Mouse (Mus musculus): ENCODE results near the gene Rufy1.
"Not testable (repeated sequence)": the region's sequence is repeated elsewhere in the genome, so short reads cannot be mapped to it uniquely, and the experiment has no call there.

Gene Rufy1

GRCm38 (mm10) chr11:50379023-50379752 is 51.7 kb downstream of the Rufy1 start:
- DNase-seq (ENCODE audit: low read depth, low spot score): no peak

- DNase-seq (ENCODE audit: low read depth, low spot score): peak; percentile 80
Measured at GRCm38 (mm10) chr11:50377892-50378684, 52.8 kb downstream of the Rufy1 start.

- peak; percentile 99 for DNase-seq (ENCODE audit: low read depth, low spot score)
Measured at GRCm38 (mm10) chr11:50376911-50377891, 53.7 kb downstream of the Rufy1 start, which contains the start of gene Hnrnph1. TSS of gene Hnrnph1 (plus strand) at chr11:50376990.

GRCm38 (mm10) chr11:50376156-50376790 is 54.7 kb downstream of the Rufy1 start:
- DNase-seq (ENCODE audit: low read depth, low spot score): no peak

GRCm38 (mm10) chr11:50375421-50375820 is 55.5 kb downstream of the Rufy1 start:
- no peak for DNase-seq (ENCODE audit: low read depth, low spot score)

GRCm38 (mm10) chr11:50374286-50375015 is 56.5 kb downstream of the Rufy1 start:
- DNase-seq (ENCODE audit: low read depth, low spot score): no peak

- DNase-seq (ENCODE audit: low read depth, low spot score): no peak
Measured at GRCm38 (mm10) chr11:50373621-50374020, 57.3 kb downstream of the Rufy1 start.

- no peak for DNase-seq (ENCODE audit: low read depth, low spot score)
Measured at GRCm38 (mm10) chr11:50373086-50373485, 57.8 kb downstream of the Rufy1 start.

- DNase-seq (ENCODE audit: low read depth, low spot score): no peak
Measured at GRCm38 (mm10) chr11:50371911-50372310, 59.0 kb downstream of the Rufy1 start.

- DNase-seq (ENCODE audit: low read depth, low spot score): peak; percentile 67
Measured at GRCm38 (mm10) chr11:50371399-50371841, 59.5 kb downstream of the Rufy1 start.

DNA sequence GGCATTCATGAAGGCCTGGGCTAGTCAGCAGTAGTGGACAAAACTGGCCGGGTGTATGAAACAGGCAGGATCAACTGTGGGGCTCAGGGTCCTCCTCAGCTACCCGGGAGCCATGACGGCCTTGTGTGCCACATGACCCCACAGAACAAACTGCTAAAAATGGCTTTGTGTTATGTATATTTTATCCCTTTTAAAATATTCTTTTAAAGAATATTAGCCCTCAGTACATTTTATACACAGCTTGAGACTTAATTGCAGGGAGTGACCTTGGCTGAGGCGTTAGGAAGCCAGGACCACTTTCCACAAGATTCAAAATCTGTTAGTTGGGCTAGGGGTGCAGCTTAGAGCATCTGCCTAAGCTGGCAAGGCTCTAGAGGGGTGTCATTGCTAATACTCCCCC is 60.0 kb downstream of the Rufy1 start:
- DNase-seq (ENCODE audit: low read depth, low spot score): no peak

- no peak for DNase-seq (ENCODE audit: low read depth, low spot score)
Measured at GRCm38 (mm10) chr11:50369360-50369911, 61.5 kb downstream of the Rufy1 start.

DNA sequence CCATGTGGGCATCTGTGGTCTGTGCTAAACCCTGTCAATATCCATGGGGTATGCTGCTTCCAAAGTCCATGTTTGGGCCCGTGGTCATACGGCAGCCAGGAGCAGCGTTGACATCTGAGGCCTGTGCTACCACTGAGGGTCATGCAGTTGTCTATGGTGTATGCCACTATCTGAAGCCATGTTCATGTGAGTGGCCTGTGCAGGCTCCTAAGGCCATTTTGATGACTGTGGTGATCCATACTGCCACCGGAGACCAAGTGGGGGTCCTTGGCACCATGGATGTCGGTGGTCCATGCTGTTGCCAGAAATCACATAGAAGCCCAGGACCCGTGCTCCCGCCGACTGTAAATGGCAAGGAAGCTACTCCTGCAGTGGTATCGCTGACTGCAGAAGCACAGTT is 63.4 kb downstream of the Rufy1 start:
- no peak for DNase-seq (ENCODE audit: low read depth, low spot score)

DNA sequence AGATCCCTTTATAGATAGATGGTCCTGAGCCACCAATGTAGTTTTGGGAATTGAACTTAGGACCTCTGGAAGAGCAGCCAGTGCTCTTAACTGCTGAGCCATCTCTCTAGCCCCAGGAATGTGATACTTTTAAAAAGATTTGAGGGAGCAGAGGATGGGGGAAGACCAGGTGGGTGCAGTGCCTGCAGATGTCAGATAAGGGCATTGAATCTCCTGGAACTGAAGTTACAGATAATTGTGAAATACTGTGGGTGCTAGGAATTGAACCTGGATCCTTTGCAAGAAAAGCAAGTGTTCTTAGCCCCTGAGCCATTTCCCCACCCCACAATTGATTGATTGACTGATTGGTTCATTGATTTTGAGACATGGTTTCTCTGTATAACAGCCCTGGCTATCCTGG is 65.6 kb downstream of the Rufy1 start:
- no peak for DNase-seq (ENCODE audit: low read depth, low spot score)

- peak; percentile 85 for DNase-seq (ENCODE audit: low read depth, low spot score)
Measured at GRCm38 (mm10) chr11:50364548-50364947, 66.4 kb downstream of the Rufy1 start.

- DNase-seq (ENCODE audit: low read depth, low spot score): not testable (repeated sequence)
Measured at GRCm38 (mm10) chr11:50361282-50361681, 69.6 kb downstream of the Rufy1 start.

DNA sequence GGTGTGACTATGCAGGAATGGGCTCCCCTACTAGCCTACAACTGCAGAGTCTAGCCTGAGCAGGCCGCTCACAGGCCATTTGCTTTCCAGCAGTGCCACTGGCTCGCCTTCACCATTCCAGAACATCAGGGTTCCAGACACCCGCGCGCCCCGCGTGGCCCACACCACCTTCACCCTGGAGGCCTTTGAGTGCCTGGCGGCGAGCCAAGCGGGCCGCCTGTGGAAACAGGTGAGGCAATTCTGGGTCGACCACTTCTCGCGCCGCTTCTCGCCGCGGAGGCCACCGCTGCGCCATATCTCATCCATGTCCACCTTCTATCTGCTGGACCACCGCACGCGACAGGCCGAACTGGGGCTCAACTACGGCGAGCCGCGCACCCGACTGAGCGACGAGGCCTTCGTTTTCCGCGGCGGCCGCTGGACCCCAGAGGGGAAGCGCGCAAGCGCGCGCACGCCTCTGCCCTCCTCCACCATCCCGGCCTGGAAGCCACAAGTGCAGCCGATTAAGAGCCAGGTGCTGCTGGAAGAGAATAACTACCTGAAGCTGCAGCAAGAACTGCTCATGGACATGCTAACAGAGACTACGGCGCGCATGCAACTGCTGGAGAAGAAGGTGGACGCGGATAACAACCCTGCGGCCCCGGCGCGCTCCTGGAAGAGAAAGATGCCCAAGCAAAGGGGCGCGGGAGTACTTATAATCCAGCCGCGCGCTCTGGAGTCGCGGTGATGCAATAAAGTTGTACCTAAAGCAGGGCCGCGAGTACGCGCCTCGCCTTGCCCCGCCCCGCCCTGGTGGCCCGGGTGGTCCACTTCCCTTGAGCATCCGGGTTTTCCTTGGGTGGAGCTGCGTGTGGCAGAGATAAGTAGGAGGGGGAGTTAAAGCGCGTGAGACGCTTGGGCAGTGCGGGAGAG is 71.7 kb downstream of the Rufy1 start:
- DNase-seq (ENCODE audit: low read depth, low spot score): peak; percentile 66

DNA sequence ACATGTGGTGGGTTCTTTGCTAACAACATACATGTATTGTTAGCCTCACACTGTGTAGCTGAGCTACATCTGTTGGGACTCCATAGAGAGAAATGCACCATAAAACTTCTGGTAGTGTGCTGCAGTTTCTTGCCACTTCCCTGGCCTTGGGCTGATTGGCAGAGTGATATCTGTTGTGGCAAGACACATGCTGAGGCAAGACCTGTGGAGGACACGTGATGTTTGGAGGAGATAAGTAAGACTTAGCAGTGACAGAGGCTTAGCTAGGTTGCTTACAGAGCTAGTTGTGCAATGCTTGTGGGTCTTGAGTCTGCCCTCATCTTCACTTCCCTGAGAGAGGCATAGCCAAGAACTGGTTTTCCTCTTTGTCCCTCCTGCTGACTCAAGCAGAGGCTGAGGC is 75.5 kb downstream of the Rufy1 start:
- DNase-seq (ENCODE audit: low read depth, low spot score): no peak

DNA sequence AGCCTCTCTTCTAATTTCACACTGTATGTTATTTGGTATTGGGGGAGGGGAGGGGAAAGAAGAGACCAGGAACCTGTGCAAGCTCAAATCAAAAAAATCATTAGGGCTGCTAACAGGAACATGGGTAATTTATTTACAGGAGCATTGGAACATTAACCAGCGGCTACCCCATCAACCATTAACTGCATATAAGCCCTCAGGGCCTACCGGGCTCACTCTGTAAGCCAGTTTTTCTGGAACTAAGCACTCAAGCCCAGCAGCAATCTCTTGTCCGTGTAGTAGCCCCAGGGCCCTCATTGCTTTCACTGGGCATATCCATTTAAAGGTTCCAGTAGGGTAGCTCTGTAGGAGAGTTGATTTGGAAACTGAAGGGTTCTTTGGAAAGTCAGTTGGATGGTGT is 76.1 kb downstream of the Rufy1 start:
- DNase-seq (ENCODE audit: low read depth, low spot score): no peak

All from mesoderm, embryonic 11.5 days (tissue).